Mouse (Mus musculus) stomach, embryonic 15.5 days (tissue): ENCODE measurements around the gene Eif2b1. TPM values are rescaled to one million over a fixed set of nuclear protein-coding genes. Genes with fewer than 3 reads are reported as not detected.

Experiments
- ATAC-seq: fragments of 200-750 bp; cut with Nextera tagmentation; 2 replicates; pipeline ENCODE4 v1.8.0; 2017; ENCODE audit warnings: low read depth, moderate number of reproducible peaks, moderate TSS enrichment; ENCODE audit not compliant: insufficient read depth, low FRiP score
- H3K27ac ChIP-seq: fragments of 300-500 bp; sonication (generic); 2 replicates; pipeline ENCODE4 v1.5.1; 2015; ENCODE audit warnings: mild to moderate bottlenecking, inconsistent platforms
- H3K27me3 ChIP-seq: fragments of 300-500 bp; sonication (generic); replicated peaks from 2 replicates; pipeline ENCODE4 v1.6.1; 2015; ENCODE audit warnings: inconsistent platforms
- H3K36me3 ChIP-seq: fragments of 300-500 bp; sonication (generic); 2 replicates; pipeline ENCODE4 v1.6.1; 2015; ENCODE audit warnings: inconsistent platforms
- H3K4me1 ChIP-seq: fragments of 300-500 bp; sonication (generic); 2 replicates; pipeline ENCODE4 v1.6.1; 2015; ENCODE audit warnings: inconsistent platforms
- H3K4me2 ChIP-seq: fragments of 300-500 bp; sonication (generic); 2 replicates; pipeline ENCODE4 v1.6.1; 2015; ENCODE audit warnings: mild to moderate bottlenecking, inconsistent platforms
- H3K4me3 ChIP-seq: fragments of 300-500 bp; sonication (generic); replicated peaks from 2 replicates; pipeline ENCODE4 v1.5.1; 2015; ENCODE audit warnings: inconsistent platforms
- H3K9ac ChIP-seq: fragments of 300-500 bp; sonication (generic); 2 replicates; pipeline ENCODE4 v1.6.1; 2015; ENCODE audit warnings: inconsistent platforms
- H3K9me3 ChIP-seq: fragments of 300-500 bp; sonication (generic); 2 replicates; pipeline ENCODE4 v1.6.1; 2016; ENCODE audit warnings: inconsistent platforms
- WGBS: fragments of 180-500 bp; shearing (Covaris S2); methylation state at CpG from one replicate; pipeline ENCODE4 v1.1.7; 2015; 5-methylcytosine and 5-hydroxymethylcytosine counted together
- polyA plus RNA-seq: library from polyadenylated mRNA; unstranded; fragments of >200 nt; fragmentation: Nextera tagmentation; extraction: Ambion mirVana; gene quantifications from 2 replicates; pipeline ENCODE4 v1.2.1, GENCODE M21; 2015

Eif2b1 gene
- polyA plus RNA-seq, 1 experiment from 2014 or later, result 73.7 TPM

DNA sequence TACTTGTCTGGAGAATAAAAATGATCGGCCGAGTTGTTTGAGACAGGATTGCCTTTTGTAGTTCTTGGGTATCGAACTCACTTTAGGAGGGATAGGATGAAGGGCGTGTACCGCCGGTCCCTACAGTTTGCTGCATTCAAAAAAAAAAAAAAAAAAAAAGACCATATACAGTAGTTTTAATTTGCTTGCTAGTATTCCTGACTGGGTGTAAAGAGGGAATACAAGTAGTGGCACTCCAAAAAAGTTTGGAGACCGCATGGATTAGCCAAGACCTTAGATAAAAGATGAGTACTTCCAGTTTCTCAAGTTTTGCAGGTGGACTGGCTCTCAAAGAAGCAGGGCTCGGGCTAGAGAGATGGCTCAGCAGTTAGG lies 37.3 kb downstream of the Eif2b1 start:
- Histone ChIP-seq H3K4me1 (peaks cover 21% of the 10 kb centered on the region), H3K27ac (peak overlapping the region; percentile 91), H3K9ac (peak overlapping the region; percentile 91), H3K4me2 (peak overlapping the region; percentile 70), H3K36me3 (peaks cover 27% of the 10 kb centered on the region), H3K9me3 (no peaks in the 10 kb centered on the region), H3K4me3 (peak overlapping the region; percentile 94), H3K27me3 (no peaks in the 10 kb centered on the region)
- no peak for ATAC-seq
- WGBS, result 5% methylated on average over 8 of the region's 8 CpGs

DNA sequence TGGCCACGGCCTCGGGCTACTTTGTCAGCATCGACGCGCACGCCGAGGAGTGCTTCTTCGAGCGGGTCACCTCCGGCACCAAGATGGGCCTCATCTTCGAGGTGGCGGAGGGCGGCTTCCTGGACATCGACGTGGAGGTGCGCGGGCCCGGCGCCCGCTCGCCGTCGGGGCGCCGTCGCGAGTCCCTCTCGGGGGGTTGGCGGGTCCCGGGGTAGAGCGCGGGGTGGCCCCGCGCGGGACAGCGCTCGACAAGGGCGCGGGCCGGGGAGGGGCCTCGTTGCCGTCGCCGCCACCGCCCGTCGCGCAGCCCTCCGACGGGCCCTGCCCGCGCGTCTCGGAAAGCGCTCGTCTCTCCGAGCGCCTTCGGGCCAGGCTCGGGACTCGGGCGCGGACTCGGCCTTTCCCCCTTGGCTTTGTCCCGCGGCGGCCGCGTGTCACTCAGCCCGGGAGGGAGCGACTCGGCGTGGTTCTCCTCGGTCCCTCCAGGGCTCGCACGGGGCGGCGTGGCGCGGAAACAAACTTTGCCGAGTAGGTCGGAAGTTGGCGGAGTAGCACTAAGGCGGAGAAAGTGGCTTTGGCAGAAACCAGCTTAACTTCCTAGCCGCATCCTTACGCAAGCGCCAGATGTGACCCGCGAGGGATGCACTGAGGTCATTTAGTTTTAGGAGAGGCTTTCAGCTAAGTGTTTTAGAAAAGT lies 37.9 kb downstream of the Eif2b1 start:
- Histone ChIP-seq H3K27ac (peak overlapping the region; percentile 91), H3K36me3 (peaks cover 21% of the 10 kb centered on the region), H3K4me1 (peaks cover 23% of the 10 kb centered on the region), H3K9me3 (no peaks in the 10 kb centered on the region), H3K4me2 (peak overlapping the region; percentile 70), H3K4me3 (peak overlapping the region; percentile 94), H3K27me3 (no peaks in the 10 kb centered on the region), H3K9ac (peak overlapping the region; percentile 91)
- peak; percentile 72 for ATAC-seq
- WGBS, result under 1% methylated on average over 77 of the region's 89 CpGs

DNA sequence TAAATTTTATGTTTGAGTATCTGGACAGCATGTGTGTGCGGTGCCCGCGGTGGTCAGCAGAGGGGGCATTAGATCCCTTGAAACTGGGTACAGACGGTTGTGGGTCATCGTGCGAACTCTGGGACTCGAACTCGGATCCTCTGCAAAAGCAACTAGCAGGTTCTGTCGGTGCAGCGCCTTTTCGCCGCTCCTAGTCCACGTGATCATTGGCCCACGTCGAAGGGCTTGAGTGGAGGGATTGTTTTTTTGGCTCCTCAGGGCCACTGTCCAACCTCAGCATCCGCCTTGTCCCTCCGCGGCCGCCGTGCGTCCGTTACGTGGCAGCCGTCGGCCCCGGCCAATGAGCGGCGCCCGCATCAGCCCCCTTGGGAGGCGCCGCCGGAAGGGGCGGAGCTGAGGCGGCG lies 38.5 kb downstream of the Eif2b1 start, which contains the start of gene Tmed2:
TSS of gene Tmed2 (plus strand) at position 313 of the 404 bp plus-strand sequence.
- H3K4me3 ChIP-seq, result peak within 1 kb of the TSS; percentile 94
- H3K4me2 ChIP-seq, result peak within 1 kb of the TSS; percentile 70
- no peaks in the 10 kb centered on the region for H3K9me3 ChIP-seq
- under 1% methylated on average over 35 of the region's 35 CpGs for WGBS
- peak; percentile 96 for ATAC-seq
- no peaks in the 10 kb centered on the region for H3K27me3 ChIP-seq
- peaks cover 23% of the 10 kb centered on the region for H3K4me1 ChIP-seq
- H3K27ac ChIP-seq, result peak within 1 kb of the TSS; percentile 91
- H3K36me3 ChIP-seq, result peaks cover 15% of the 10 kb centered on the region
- peak within 1 kb of the TSS; percentile 91 for H3K9ac ChIP-seq

DNA sequence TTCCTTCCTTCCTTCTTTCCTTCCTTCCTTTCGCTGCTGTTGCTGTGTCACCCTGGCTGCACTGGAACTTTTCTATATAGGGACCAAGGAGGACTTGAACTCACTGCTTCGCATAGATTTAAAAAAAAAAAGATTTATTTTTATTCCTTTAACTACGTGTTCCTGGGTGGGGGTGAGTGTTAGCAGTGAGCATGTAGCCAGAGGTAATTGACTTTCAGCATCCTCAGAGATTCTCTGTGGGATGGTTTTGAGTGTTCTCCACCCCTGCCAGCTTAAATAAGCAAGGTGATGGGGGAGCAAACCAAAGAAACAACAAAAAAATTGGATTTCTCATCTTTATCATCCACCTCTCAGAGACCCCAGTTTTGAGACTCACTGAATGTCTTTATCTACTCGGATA lies 39.0 kb downstream of the Eif2b1 start:
- ATAC-seq, result no peak
- H3K27ac ChIP-seq, result no peak overlapping the region; the same call in 1 of the 2 replicates
- H3K9me3 ChIP-seq, result no peaks in the 10 kb centered on the region
- WGBS, result 69% methylated on average over 4 of the region's 4 CpGs
- no peaks in the 10 kb centered on the region for H3K27me3 ChIP-seq
- H3K4me1 ChIP-seq, result peaks cover 22% of the 10 kb centered on the region
- peaks cover 10% of the 10 kb centered on the region for H3K36me3 ChIP-seq
- H3K4me2 ChIP-seq, result peak overlapping the region; percentile 53; the same call in 1 of the 2 replicates
- no peak overlapping the region for H3K9ac ChIP-seq
- H3K4me3 ChIP-seq, result peak overlapping the region; percentile 94

DNA sequence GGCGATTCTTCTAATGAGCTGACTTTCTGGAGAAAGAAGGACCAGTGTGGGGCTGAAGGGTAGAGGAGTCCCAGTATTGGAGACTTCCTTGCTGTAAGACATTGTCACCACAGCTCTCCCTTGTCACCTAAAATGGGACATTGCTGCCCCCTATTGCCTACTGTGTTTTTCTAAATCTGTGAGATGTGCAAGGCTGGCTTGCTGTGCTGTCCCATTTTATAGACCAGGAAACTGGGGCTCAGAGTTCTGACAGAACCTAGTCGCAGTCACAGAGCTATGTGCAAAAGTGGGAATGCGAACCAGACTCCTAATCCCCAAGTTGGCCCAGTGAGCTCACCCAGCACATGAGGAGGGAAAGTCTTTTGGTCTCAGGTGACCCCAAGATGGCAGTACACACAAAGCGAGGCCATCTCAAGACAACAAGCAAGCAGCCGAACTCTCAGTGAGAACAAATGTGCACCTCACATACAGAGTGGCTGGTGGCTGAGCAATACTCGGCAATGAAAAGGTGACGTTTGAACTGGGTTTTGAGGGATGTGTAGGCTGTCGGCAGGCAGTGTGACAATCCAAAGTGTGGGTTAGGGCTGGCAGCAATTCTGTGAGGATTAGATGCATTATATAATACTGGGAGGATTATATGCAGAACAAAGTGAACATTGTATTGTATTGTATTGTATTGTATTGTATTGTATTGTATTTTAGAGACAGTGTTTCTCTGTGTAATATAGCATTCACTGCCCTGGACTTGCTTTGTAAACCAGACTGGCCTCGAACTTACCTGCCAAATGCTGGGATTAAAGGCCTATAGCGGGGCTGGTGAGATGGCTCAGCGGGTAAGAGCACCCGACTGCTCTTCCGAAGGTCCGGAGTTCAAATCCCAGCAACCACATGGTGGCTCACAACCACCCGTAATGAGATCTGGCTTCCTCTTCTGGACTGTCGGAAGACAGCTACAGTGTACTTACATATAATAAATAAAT lies 39.8 kb downstream of the Eif2b1 start:
- 79% methylated on average over 16 of the region's 16 CpGs for WGBS
- Histone ChIP-seq H3K9ac (no peak overlapping the region), H3K4me3 (no peak overlapping the region), H3K4me1 (peaks cover 17% of the 10 kb centered on the region), H3K27me3 (no peaks in the 10 kb centered on the region), H3K36me3 (peaks cover 2% of the 10 kb centered on the region), H3K27ac (no peak overlapping the region), H3K4me2 (no peak overlapping the region), H3K9me3 (no peaks in the 10 kb centered on the region)
- ATAC-seq, result no peak

DNA sequence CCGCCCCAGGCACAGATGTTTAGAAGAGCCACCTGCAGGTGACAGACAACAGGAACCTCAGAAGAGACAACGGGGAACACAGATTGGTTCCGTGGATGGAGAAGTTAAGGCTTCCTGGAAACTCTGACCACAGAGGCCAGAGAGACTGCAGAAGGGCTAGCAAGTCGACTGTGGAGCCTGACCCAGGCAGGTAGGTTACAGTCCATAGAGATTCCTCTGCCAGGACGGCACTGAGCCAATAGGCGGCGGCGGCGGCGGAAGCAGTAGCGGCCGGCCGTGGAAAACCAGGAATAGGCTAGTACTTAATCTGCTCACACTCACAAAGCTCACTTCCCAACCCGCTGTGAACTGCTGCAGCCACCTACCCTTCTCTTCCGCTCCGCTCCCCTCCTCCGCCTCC lies 42.2 kb downstream of the Eif2b1 start:
- no peak for ATAC-seq
- H3K9ac ChIP-seq, result no peak overlapping the region
- no peaks in the 10 kb centered on the region for H3K36me3 ChIP-seq
- WGBS, result 4% methylated on average over 17 of the region's 17 CpGs
- peak overlapping the region; percentile 17 for H3K4me3 ChIP-seq
- no peaks in the 10 kb centered on the region for H3K9me3 ChIP-seq
- H3K27ac ChIP-seq, result peak overlapping the region; percentile 61; the same call in 1 of the 2 replicates
- peaks cover 19% of the 10 kb centered on the region for H3K4me1 ChIP-seq
- peak overlapping the region; percentile 54 for H3K4me2 ChIP-seq
- no peaks in the 10 kb centered on the region for H3K27me3 ChIP-seq

DNA sequence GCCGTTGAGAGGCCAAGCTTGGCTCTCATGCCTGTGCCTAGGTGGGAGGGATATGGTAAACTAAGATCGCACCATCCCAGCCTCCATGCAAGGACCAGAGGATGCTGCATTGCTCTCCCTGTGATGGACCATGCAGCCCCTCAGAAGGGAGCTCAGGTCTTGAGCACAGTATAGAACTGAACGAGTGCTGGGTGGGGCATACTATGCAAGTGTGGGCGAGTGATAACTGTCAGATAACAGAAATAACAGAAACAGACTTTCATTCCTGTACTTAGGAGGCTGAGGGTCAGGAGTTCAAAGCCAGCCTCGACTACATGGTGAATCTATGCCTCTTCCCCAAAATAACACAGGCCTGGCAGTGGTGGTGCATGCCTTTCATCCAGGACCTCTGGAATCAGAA lies 43.9 kb downstream of the Eif2b1 start:
- Histone ChIP-seq H3K9me3 (no peaks in the 10 kb centered on the region), H3K4me1 (peaks cover 24% of the 10 kb centered on the region), H3K9ac (no peak overlapping the region), H3K27me3 (no peaks in the 10 kb centered on the region), H3K4me2 (no peak overlapping the region), H3K4me3 (no peak overlapping the region), H3K36me3 (no peaks in the 10 kb centered on the region), H3K27ac (no peak overlapping the region)
- 67% methylated on average over 5 of the region's 5 CpGs for WGBS
- ATAC-seq, result no peak

DNA sequence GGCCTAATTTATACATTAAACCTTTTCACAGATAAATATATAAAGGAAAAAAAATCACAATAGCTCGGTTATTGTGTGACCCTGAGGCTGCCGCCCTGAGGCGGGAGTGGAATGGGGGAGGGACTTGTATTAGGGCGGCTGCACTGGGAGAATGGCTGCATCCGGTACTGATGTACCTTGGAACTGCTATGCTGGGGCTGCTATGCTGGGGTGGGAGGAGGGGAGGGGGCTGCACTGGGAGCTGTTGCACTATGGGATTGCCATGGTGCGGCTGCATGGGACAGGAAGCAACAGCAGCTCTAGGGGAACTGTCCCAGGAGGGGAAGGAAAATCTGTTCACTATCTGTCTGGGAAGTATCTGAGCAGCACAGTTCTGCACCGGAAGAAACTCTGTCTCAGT lies 46.5 kb downstream of the Eif2b1 start:
- ATAC-seq, result no peak
- 0 out of 2 replicates have a peak overlapping the region, but pooled peaks have one; percentile 13 for H3K4me2 ChIP-seq
- H3K9ac ChIP-seq, result no peak overlapping the region
- WGBS, result 24% methylated on average over 7 of the region's 7 CpGs
- H3K36me3 ChIP-seq, result no peaks in the 10 kb centered on the region
- H3K27ac ChIP-seq, result peak overlapping the region; percentile 76
- H3K4me3 ChIP-seq, result no peak overlapping the region
- H3K9me3 ChIP-seq, result no peaks in the 10 kb centered on the region
- no peaks in the 10 kb centered on the region for H3K27me3 ChIP-seq
- peaks cover 41% of the 10 kb centered on the region for H3K4me1 ChIP-seq

DNA sequence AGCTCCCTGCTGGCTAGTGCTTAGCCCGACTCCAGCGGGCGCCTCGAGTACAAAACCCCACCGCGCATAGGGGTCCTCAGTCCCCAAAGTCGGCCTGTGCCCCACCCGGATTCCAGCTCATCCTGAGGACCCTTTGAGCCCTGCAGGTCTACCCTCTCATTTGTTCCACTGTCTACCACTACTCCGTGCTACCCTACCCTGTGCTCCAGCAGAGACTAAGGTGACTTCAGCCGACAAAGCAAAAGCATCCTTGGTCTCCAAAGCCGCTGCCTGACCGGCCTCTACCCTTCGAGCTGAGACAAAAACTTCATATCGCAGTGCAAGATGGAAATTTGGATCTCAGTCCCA lies 47.4 kb downstream of the Eif2b1 start:
- Histone ChIP-seq H3K27ac (peak overlapping the region; percentile 73), H3K9me3 (no peaks in the 10 kb centered on the region), H3K36me3 (no peaks in the 10 kb centered on the region), H3K4me1 (peaks cover 36% of the 10 kb centered on the region), H3K9ac (peak overlapping the region; percentile 54), H3K27me3 (no peaks in the 10 kb centered on the region), H3K4me2 (peak overlapping the region; percentile 81), H3K4me3 (peak overlapping the region; percentile 80)
- peak; percentile 6; the same call in 1 of the 2 replicates for ATAC-seq
- WGBS, result 15% methylated on average over 14 of the region's 14 CpGs

DNA sequence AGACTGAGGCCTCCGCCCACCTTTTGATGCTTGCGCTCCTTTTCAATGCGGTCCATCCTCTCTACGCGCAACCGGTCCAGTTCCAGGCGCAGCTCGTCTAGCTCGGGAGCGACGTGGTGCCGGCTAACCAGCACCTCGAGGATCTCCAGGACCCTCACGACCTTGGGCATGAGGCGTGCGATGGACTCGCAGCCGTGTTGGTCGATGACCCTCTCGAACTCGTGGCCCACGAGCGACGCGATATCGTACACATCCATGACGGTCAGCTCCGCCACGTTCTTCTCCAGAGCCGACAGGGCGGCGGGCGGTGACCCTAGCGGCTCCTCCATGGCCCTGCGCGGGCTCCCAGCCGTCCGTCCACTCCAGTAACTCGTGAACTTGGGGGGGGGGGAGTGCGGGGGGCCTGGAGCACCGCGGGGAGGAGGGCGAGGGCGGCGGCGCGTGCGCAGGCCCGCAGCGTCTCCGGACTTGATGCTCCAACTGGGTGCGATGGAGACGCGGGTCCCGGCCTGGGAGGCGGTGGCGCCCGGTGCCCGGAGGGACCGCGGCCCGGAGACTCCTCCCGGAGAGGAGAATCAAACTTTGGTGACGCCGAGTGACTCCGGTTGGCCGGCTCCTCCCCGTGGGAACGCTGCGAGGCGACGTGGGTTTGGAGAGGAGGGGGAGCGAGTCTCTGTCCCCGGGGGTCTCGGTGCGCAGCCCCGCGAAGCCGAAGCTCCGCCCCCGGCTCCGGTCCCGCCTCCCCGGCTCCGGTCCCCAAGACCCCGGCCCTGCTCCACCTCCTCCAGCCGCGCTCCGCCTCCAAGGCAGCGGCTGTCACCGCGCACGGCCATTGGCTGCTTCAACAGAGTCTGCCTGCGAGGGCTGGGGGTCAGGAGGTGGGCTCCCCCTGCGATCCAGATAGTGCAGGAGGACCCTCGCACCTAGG lies 48.0 kb downstream of the Eif2b1 start, which contains the start of gene Rilpl1:
TSS of gene Rilpl1 (minus strand) at position 737 of the 928 bp plus-strand sequence.
- Histone ChIP-seq H3K4me3 (peak within 1 kb of the TSS; percentile 80), H3K36me3 (no peaks in the 10 kb centered on the region), H3K9me3 (no peaks in the 10 kb centered on the region), H3K4me1 (peaks cover 35% of the 10 kb centered on the region), H3K9ac (peak within 1 kb of the TSS; percentile 54), H3K27me3 (no peaks in the 10 kb centered on the region), H3K27ac (peak within 1 kb of the TSS; percentile 73), H3K4me2 (peak within 1 kb of the TSS; percentile 81)
- WGBS, result under 1% methylated on average over 92 of the region's 96 CpGs
- ATAC-seq, result peak; percentile 77

DNA sequence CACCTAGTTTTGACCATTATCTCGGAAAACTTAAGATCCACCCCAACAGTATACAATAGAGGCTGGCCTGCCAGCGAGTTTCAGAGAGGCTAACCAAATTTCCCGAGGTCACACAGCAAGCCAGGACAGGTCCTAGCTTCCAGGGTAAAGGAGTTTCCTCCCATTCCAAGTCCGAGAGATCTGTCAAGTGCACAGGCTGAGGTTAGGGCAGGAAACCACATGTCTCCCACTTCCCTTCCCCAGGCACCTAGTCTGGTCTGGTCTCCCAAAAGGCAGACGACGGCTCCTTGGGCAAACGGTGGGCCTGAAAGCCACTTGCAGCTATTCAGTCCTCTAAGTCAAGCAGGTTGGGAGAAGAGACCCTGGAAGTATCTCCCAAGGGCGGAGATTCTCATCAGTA lies 49.2 kb downstream of the Eif2b1 start:
- H3K27me3 ChIP-seq, result no peaks in the 10 kb centered on the region
- peak overlapping the region; percentile 81 for H3K4me2 ChIP-seq
- 42% methylated on average over 8 of the region's 8 CpGs for WGBS
- ATAC-seq, result no peak
- no peak overlapping the region for H3K9ac ChIP-seq
- no peak overlapping the region for H3K27ac ChIP-seq
- no peaks in the 10 kb centered on the region for H3K9me3 ChIP-seq
- H3K4me1 ChIP-seq, result peaks cover 35% of the 10 kb centered on the region
- peak overlapping the region; percentile 80 for H3K4me3 ChIP-seq
- no peaks in the 10 kb centered on the region for H3K36me3 ChIP-seq
